Mouse (Mus musculus) testis, adult 2 months (tissue): Measurements from ENCODE around the gene Srpk2.

ENCODE experiments used
- CTCF ChIP-seq: fragments of 200-500 bp; IDR thresholded peaks from 2 replicates; pipeline ENCODE4 v1.5.1; 2012; ENCODE audit warnings: low read depth, mild to moderate bottlenecking, inconsistent platforms, low read length, moderate library complexity; ENCODE audit not compliant: control insufficient read depth, insufficient read depth, insufficient replicate concordance
- POLR2A ChIP-seq: fragments of 200-500 bp; IDR thresholded peaks from 2 replicates; pipeline ENCODE4 v1.6.1; 2012; ENCODE audit warnings: low read depth, mild to moderate bottlenecking, inconsistent platforms, low read length, moderate library complexity; ENCODE audit not compliant: control insufficient read depth

- TF ChIP-seq POLR2A (no peak), CTCF (no peak)
Measured at GRCm38 (mm10) chr5:23464247-23464646, 220.2 kb downstream of the Srpk2 start.
